Mouse (Mus musculus) T-helper 2 cell (primary cell): ENCODE measurements around the gene Tex45.

ENCODE experiments used
- in situ Hi-C: fragments of 300-600 bp; cut with MboI, MseI; formaldehyde crosslinking; loops from one replicate; pipeline ENCODE4 v1.15.1; 2025; ENCODE audit warnings: high pct_unique_total_duplicates

The Tex45 gene

GRCm38 (mm10) chr8:3470562-3470961 is at the start of gene Tex45:
Tex45 (plus strand) TSS chr8:3470862.
- in situ Hi-C loops = no loop called here

DNA sequence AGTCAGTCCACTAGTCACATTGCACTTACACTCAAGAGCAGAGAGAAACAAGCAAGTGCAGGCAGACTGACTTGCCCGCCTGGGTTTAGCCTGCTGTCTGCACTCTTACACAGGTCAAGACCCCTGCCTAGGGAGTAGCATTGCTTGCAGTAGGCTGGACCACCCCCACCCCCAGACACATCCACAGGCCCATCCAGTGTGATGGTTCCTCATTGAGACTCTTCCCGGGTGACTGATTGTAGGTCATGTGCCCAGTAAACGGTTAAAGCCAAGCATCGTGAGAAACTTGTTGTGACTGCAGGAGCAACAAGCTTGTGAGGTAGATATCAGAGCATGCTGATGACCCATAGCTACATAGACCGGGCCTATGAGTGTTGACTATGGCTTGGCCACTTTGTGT is 49.2 kb upstream of the Tex45 start:
- in situ Hi-C loops = no loop called here

GRCm38 (mm10) chr8:3425217-3425616 is 45.4 kb upstream of the Tex45 start:
- in situ Hi-C loops = no loop called here

DNA sequence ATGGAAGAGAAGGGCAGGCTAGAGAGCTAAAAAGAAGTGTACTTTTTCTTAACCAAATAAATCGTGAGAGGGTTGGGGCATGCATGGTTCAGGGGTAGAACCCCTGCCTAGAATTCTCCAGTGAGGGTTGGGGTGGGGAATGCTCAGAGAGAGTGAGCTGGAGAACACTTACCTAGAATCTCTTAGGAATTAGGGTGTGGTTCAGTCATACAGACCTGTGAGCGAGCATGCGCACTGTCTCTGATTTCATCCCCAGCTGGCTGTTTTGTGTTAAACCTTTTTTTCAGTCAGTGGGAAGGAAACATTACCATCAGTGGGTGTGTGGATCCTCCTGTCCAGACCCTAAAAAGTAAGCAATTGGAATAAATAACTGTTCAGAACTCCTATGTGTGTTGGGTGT is 44.5 kb upstream of the Tex45 start:
- in situ Hi-C loops = no loop called here

- in situ Hi-C loops = no loop called here
These were observed 42.2 kb upstream of the Tex45 start for GRCm38 (mm10) chr8:3428426-3428825.

DNA sequence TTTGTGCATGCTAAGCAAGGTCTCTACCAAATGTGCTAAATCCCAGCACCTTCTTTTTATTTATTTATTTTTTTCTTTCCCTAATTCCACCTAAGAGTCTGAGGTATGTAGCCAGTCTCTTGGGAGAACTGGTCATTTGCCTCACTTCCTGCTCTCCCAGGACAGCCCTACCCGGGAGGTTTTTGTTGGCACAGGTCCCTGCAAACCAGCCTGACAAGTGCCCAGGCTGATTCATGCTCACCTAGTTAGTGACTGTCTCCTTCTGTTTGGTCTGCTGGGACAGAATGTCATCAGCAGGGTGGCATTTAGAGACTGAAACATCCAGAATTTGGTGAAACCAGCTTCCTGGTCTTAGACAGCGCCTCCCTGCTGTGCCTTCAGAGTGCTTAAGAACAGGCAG is 40.7 kb upstream of the Tex45 start:
- in situ Hi-C loops = no loop called here

DNA sequence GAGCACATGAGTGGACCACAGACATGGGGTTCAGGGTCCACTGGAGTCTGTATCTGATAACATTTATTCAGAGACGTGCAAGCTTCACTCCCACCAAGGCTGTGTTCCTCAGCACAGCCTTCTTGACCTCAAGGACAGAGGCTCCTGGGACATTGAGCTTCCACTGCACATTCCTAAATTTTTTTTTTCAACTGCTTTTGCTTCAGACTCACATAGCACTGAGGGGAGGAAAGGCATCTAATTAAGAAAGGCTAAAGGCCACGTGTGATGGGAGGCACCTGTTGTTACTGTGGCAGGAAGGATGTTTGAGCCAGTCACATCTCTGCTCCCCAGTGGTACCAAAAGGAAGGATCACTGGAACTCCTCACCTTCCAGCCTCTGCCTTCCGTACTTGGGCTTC is 39.5 kb upstream of the Tex45 start:
- in situ Hi-C loops = no loop called here

GRCm38 (mm10) chr8:3436492-3436891 is 34.2 kb upstream of the Tex45 start:
- in situ Hi-C loops = no loop called here

GRCm38 (mm10) chr8:3439510-3439909 is 31.2 kb upstream of the Tex45 start:
- in situ Hi-C loops = no loop called here

GRCm38 (mm10) chr8:3449226-3449625 is 21.4 kb upstream of the Tex45 start:
- in situ Hi-C loops = no loop called here

- in situ Hi-C loops = loop anchor here (5.0 kb wide), 1 partner anchor 93 kb away; no protein-coding TSS in a partner anchor
These were observed 20.0 kb upstream of the Tex45 start for GRCm38 (mm10) chr8:3450670-3451069.

- in situ Hi-C loops = loop anchor here (5.0 kb wide), 1 partner anchor 95 kb away; no protein-coding TSS in a partner anchor
These were observed 18.7 kb upstream of the Tex45 start for GRCm38 (mm10) chr8:3451992-3452391.

DNA sequence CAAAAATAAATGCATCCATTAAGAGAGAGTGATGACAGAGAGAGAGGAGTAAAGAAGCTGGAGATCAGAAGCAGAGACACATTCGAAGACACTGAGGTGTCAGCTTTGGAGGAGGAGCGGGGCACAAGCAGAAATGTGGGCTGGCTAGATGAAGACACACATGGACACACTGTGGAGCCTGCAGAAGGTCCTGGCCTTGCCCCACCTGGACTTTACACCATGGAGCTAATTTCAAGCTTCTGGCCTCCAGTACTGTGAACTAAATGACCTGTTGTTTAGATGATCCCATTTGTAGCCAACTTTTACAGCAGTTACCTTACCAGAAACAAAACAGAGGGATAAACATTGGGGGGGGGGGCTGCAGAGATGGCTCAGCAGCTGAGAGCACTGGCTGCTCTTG is 7.4 kb upstream of the Tex45 start:
- in situ Hi-C loops = loop anchor here (10.0 kb wide), 1 partner anchor 212 kb away; the partner anchor contains the start of genes Fcor and Trappc5

GRCm38 (mm10) chr8:3464309-3464708 is 6.4 kb upstream of the Tex45 start:
- in situ Hi-C loops = loop anchor here (10.0 kb wide), 1 partner anchor 210 kb away; the partner anchor contains the start of genes Fcor and Trappc5

DNA sequence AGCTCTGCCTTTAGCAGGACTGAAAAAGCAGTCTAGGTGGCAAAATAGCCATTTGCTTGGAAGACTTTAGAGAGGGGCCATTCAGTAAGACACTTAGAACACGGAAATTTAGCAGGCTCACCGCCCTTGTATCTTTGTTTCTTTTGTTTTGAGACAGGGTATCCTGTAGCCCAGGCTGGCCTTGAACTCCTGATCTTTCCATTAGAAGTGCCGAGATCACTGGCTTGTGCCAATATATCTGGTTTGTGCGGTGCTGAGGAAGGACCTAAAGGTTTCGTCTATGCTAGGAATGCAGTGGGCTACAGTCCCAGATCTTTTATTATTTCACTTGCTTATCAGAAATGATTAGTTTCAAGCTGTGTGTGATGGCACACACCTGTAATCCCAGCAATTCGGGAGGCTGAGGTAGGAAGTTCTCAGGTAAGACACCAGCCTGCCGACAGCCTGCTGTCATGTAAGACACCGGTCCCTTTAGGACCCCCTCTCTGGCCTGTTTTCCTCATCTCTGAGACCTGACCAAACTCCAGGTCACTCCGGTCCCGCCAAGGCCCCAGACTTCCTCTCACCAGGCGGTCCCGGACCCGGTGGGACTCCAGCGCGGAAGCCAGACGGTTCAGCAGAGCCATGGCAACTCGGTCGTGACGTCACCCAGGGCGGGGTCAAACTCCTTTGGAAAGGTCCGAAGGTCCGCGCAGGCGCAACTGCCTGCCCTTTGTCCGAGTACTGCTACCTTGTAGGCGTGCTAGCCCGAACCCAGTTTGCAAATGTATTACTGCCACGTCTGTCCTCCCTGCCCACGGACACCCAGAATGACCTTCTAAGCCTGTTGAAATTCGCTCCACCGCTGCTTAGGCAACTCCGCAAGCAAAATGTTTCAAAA is 3.4 kb upstream of the Tex45 start, which contains the start of gene Pex11g:
Pex11g (minus strand) TSS at position 675 of the 880 bp plus-strand sequence.
- in situ Hi-C loops = loop anchor here (10.0 kb wide), 1 partner anchor 208 kb away; the partner anchor contains the start of genes Fcor and Trappc5

- in situ Hi-C loops = loop anchor here (10.0 kb wide), 1 partner anchor 207 kb away; the partner anchor contains the start of genes Fcor and Trappc5
These were observed 2.6 kb upstream of the Tex45 start for GRCm38 (mm10) chr8:3467886-3468545.

DNA sequence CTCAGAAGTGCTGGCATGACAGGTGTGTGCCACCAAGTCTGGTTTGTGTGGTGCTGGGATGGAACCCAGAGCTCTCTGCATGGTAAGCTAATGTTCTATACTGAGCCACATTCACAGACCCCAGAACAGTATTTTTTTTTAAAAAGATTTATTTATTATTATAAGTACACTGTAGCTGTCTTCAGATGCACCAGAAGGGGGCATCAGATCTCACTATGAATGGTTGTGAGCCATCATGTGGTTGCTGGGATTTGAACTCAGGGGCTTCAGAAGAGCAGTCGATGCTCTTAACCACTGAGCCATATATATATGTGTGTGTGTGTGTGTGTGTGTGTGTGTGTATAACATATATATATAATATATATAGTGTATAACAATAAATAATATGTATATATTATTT is 1.8 kb upstream of the Tex45 start:
- in situ Hi-C loops = loop anchor here (10.0 kb wide), 1 partner anchor 206 kb away; the partner anchor contains the start of genes Fcor and Trappc5

DNA sequence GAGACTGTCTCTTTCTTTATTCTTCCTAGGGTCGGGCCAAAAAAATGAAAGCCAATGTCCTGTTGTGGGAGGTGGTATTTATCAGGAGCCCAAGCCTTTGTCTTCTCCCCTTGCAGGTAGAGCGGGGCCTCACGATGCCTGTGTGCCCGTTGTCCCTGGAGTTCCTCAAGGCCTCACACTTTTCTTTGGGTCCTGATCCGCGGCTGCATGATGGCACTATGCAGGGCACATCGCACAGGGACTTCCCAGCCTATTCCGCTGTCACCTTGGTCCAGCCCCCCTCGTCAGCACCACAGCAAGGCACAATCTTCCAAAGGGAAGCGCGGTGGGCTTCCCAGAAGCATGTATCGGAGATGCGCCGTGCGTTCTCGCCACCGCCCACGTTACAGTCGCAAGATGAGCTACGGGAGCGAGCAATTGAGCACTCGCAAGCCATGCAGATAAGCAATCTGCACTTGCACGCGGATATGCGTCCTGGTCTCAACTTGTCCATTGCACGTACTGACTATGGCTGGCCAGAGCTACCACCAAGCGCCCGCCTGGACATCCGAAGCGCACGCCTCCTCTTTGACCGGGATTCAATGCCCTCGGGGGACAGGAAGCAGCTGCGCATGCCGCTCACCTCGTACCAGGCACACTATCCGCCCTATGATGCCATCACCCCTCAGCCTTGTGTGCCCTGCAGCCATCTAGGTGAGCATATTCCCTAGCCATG is 5.2 kb downstream of the Tex45 start:
- in situ Hi-C loops = no loop called here

GRCm38 (mm10) chr8:3480221-3480785 is 9.6 kb downstream of the Tex45 start:
- in situ Hi-C loops = no loop called here

DNA sequence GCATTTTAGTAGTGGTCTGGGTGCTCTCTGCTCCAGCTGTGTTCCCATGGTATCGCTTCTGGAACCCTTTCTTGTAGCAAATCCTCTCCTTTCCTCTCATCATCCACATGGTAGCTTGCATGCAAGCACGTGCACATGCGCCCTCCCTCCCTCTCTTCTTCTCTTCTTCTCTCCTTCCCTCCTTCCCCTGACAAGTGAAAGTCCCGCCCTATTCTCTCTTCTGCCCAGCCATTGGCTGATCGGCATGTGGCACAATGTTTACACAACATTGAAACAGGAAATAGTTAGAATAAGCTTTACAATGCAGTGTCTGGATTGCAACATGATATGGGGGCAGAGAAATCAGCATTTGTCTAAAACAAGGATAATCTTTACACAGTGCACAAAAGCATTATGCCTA is 10.9 kb downstream of the Tex45 start:
- in situ Hi-C loops = no loop called here

DNA sequence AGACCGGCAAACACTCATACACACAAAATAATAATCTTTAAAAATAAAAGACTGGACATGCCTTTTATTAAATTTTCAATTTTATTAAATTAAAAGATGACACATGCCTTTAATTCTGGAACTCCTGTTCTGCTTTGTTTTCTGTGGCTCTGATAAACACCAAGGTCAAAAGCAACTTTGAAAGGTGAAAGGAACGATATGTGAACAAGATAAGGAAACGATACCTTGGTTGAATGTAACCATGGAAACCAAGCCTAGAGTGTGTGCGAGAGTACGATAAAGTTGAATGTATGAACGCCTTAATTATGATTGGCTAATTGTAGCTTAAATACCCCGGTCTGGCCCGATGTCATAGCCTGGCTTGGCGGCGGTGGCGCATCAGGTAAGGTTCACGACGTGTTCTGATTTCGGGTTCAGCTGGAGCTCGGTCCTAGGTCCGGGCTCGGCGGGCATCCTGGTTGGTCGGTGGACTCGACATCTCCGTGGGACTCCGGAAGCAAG is 11.6 kb downstream of the Tex45 start:
- in situ Hi-C loops = no loop called here
